Mouse (Mus musculus) megakaryocyte, embryonic 14.5 days (primary cell): ENCODE results near the gene Wwp2. TPM values are rescaled to one million over a fixed set of nuclear protein-coding genes. Genes with fewer than 3 reads are reported as not detected.
A peak's percentile ranks its signal among the peaks of the same experiment; 100 is the strongest.

ENCODE experiments used
- H3K27me3 ChIP-seq: replicated peaks from 2 replicates; pipeline ENCODE3; 2012; ENCODE audit warnings: inconsistent platforms
- H3K36me3 ChIP-seq: replicated peaks from 2 replicates; pipeline ENCODE3; 2012; ENCODE audit warnings: low read length, inconsistent platforms, mixed read lengths
- H3K4me1 ChIP-seq: 2 replicates; pipeline ENCODE4 v1.6.1; 2012; ENCODE audit warnings: inconsistent platforms
- H3K4me3 ChIP-seq: replicated peaks from 2 replicates; pipeline ENCODE3; 2012; ENCODE audit warnings: moderate library complexity, mild to moderate bottlenecking, inconsistent platforms
- H3K9me3 ChIP-seq: 2 replicates; pipeline ENCODE4 v1.6.1; 2012; ENCODE audit warnings: inconsistent platforms
- FLI1 ChIP-seq: IDR thresholded peaks from 2 replicates; pipeline ENCODE4 v1.6.1; 2012; ENCODE audit warnings: low read length, inconsistent platforms, mixed read lengths
- GATA1 ChIP-seq: IDR thresholded peaks from 3 replicates; pipeline ENCODE4 v1.6.1; 2012; ENCODE audit warnings: mixed read lengths, low read length, inconsistent platforms, borderline replicate concordance
- polyA plus RNA-seq: library from polyadenylated mRNA; stranded (reverse); fragments of >175 nt; gene quantifications from 2 replicates; pipeline ENCODE4 v1.2.3, GENCODE M21; 2012; ENCODE audit warnings: low replicate concordance; ENCODE audit not compliant: insufficient read depth

Wwp2 gene
- polyA plus RNA-seq, 1 experiment: 32.4 TPM

DNA sequence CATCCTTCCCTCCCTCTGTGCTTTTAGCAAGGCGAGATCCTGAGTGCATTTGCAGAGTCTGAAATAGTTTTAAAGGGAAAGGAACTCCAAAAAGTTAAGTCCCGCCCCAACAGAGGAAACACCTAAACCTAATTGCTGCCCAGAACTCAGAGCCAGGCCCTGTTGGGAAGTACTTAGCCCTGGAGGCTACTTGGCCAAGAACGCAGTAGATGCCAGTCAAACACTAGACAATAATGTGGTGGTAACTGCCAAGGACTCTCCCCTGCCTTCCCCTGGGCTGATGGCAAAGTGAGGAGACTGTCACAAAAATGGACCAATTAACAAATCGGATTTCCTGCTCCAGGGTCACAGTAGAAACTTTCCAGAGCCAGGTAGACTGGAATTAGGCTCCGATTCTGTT lies 34.3 kb upstream of the Wwp2 start:
- H3K36me3 ChIP-seq: peaks cover 2% of the 10 kb centered on the region
- peaks cover 83% of the 10 kb centered on the region for H3K4me1 ChIP-seq
- TF ChIP-seq GATA1 (no peak), FLI1 (no peak)
- H3K4me3 ChIP-seq: peak overlapping the region; percentile 62
- no peaks in the 10 kb centered on the region for H3K27me3 ChIP-seq
- no peaks in the 10 kb centered on the region for H3K9me3 ChIP-seq

GRCm38 (mm10) chr8:107403038-107403781 lies 33.0 kb upstream of the Wwp2 start, which contains the start of gene Nqo1:
Nqo1 (minus strand) TSS chr8:107403206.
- H3K36me3 ChIP-seq: peaks cover 15% of the 10 kb centered on the region
- no peaks in the 10 kb centered on the region for H3K9me3 ChIP-seq
- no peaks in the 10 kb centered on the region for H3K27me3 ChIP-seq
- no peak for TF ChIP-seq FLI1
- TF ChIP-seq GATA1: no peak
- H3K4me1 ChIP-seq: peaks cover 84% of the 10 kb centered on the region
- peak within 1 kb of the TSS; percentile 89 for H3K4me3 ChIP-seq

- TF ChIP-seq GATA1: no peak
- TF ChIP-seq FLI1: no peak
- Histone ChIP-seq H3K4me3 (peak overlapping the region; percentile 89), H3K4me1 (peaks cover 80% of the 10 kb centered on the region)
Observed at GRCm38 (mm10) chr8:107404057-107404456, 32.1 kb upstream of the Wwp2 start.

GRCm38 (mm10) chr8:107405935-107406334 lies 30.2 kb upstream of the Wwp2 start:
- TF ChIP-seq GATA1 (no peak), FLI1 (no peak)
- Histone ChIP-seq H3K4me3 (no peak overlapping the region), H3K36me3 (peaks cover 37% of the 10 kb centered on the region), H3K9me3 (no peaks in the 10 kb centered on the region), H3K4me1 (peaks cover 70% of the 10 kb centered on the region), H3K27me3 (no peaks in the 10 kb centered on the region)

More at GRCm38 (mm10) chr8:107404057-107404456, 32.1 kb upstream of the Wwp2 start:
- Histone ChIP-seq H3K9me3 (no peaks in the 10 kb centered on the region), H3K27me3 (no peaks in the 10 kb centered on the region), H3K36me3 (peaks cover 20% of the 10 kb centered on the region)

GRCm38 (mm10) chr8:107411391-107411790 lies 24.8 kb upstream of the Wwp2 start:
- Histone ChIP-seq H3K4me3 (no peak overlapping the region), H3K36me3 (peaks cover 91% of the 10 kb centered on the region)
- TF ChIP-seq GATA1: no peak
- no peak for TF ChIP-seq FLI1

DNA sequence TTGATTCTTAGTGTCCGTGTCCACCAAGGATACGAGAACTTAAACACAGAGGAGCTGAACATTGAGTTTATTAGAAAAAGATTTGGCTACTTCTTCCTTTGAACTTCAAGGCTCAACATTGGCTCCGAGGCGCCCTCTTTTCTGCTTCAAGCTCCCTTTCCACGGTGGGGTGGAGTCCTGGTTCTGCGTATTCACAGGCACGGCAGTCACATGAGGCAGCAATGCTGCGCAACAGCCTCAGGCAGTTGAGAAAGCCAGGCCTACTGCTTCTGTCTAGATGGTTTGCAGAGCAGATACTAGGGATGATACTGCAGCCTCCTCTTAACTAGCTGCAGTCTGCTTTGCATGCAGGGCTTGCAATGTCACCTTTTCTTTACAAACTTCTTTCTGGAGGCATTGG lies 23.6 kb upstream of the Wwp2 start:
- no peaks in the 10 kb centered on the region for H3K27me3 ChIP-seq
- no peak overlapping the region for H3K4me3 ChIP-seq
- H3K36me3 ChIP-seq: peaks cover 94% of the 10 kb centered on the region
- TF ChIP-seq GATA1 (no peak), FLI1 (no peak)
- peaks cover 17% of the 10 kb centered on the region for H3K4me1 ChIP-seq
- H3K9me3 ChIP-seq: no peaks in the 10 kb centered on the region

More at GRCm38 (mm10) chr8:107411391-107411790, 24.8 kb upstream of the Wwp2 start:
- H3K4me1 ChIP-seq: peaks cover 25% of the 10 kb centered on the region
- H3K27me3 ChIP-seq: no peaks in the 10 kb centered on the region
- H3K9me3 ChIP-seq: no peaks in the 10 kb centered on the region

- Histone ChIP-seq H3K9me3 (no peaks in the 10 kb centered on the region), H3K4me1 (peaks cover 11% of the 10 kb centered on the region), H3K27me3 (no peaks in the 10 kb centered on the region), H3K4me3 (no peak overlapping the region), H3K36me3 (peaks cover 98% of the 10 kb centered on the region)
- TF ChIP-seq GATA1 (no peak), FLI1 (no peak)
Observed at GRCm38 (mm10) chr8:107413881-107414280, 22.3 kb upstream of the Wwp2 start.

DNA sequence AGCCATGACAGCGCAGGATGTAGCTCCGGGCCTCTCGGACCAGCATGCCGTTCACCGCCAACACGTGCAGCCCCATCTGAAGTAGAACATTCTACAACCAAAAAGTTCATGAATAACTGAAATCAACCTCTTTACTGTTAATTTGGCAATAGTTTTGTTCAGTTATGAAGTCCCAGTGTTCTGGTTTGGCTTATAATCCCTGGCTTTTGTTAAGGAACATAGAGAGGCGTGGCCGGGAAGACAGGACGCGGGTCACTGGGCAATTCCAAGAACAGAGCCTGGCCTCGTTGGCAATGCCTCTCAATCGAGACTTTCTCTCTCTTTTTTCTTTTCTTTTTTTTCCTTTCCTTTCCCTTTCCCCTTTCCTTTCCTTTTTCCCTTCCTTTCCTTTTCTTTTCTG lies 19.2 kb upstream of the Wwp2 start:
- TF ChIP-seq GATA1: no peak
- no peak for TF ChIP-seq FLI1
- Histone ChIP-seq H3K4me3 (no peak overlapping the region), H3K27me3 (no peaks in the 10 kb centered on the region), H3K9me3 (no peaks in the 10 kb centered on the region), H3K4me1 (peaks cover 17% of the 10 kb centered on the region), H3K36me3 (peaks cover 100% of the 10 kb centered on the region)

DNA sequence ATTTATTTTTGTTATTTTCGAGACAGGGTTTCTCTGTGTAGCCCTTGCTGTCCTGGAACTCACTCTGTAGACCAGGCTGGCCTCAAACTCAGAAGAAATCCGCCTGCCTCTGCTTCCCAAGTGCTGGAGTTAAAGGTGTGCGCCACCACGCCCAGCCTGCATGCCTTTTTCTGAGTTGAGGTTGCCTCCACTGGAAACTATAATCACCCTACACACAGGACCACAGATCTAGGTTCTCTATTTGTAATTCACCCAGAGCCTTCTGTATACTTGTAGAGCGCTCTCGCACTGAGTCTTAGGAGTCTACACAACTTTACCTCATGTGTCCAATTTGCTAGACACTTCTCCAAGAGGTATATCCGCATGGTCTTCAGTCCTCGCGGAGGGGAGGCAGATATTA lies 12.0 kb upstream of the Wwp2 start:
- TF ChIP-seq GATA1 (no peak), FLI1 (no peak)
- Histone ChIP-seq H3K9me3 (no peaks in the 10 kb centered on the region), H3K4me3 (peak overlapping the region; percentile 96), H3K36me3 (peaks cover 41% of the 10 kb centered on the region), H3K27me3 (peaks cover 3% of the 10 kb centered on the region), H3K4me1 (peaks cover 40% of the 10 kb centered on the region)

DNA sequence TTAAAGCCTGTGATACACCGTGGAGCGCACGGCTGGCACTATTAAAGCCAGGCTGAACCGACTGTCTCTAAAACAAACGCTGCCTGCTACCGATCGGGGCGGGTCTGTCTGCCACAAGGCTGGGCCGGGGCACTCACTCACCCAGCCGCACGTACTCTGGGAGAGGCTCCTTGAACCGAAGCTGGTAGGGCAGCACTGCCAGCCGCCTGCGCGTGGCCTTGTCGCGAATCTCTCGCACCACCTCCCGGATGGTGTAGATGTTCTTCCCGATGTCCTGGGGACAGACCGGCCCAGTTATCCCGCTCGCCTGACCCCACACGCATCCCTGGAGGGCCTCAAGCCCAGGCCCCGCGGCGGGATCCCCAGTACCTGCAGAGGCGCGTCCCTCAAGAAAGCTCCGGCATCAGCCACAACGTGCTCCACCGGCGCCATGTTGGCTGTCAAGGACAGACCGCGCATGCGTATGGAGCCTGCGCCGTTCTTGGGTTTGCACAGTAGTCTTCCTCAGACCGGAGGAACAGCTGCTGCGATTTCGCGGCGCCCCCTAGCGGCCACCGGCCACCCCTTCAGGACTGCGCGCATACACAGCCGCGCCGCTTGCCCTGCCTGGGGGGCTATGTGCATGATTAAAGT lies 11.5 kb upstream of the Wwp2 start, which contains the start of gene Nob1:
TSS of gene Nob1 (minus strand) at position 455 of the 633 bp plus-strand sequence.
- Histone ChIP-seq H3K4me1 (peaks cover 40% of the 10 kb centered on the region), H3K9me3 (no peaks in the 10 kb centered on the region), H3K4me3 (peak within 1 kb of the TSS; percentile 96), H3K36me3 (peaks cover 36% of the 10 kb centered on the region), H3K27me3 (peaks cover 3% of the 10 kb centered on the region)
- no peak for TF ChIP-seq GATA1
- no peak for TF ChIP-seq FLI1
